Mouse (Mus musculus) embryonic facial prominence, embryonic 11.5 days (tissue): ENCODE results near the gene Prpf8. TPM values are rescaled to one million over a fixed set of nuclear protein-coding genes. Genes with fewer than 3 reads are reported as not detected.

Experiments
- ATAC-seq: fragments of 200-750 bp; cut with Nextera tagmentation; replicated peaks from 2 replicates; pipeline ENCODE4 v1.8.0; 2017; ENCODE audit warnings: low read depth; ENCODE audit not compliant: insufficient number of reproducible peaks, low FRiP score, low TSS enrichment
- DNase-seq: peaks from one replicate; pipeline ENCODE4 v3.0.0-alpha.2; 2015; ENCODE audit warnings: low spot score
- H3K27ac ChIP-seq: fragments of 300-500 bp; sonication (generic); replicated peaks from 2 replicates; pipeline ENCODE4 v1.5.1; 2014; ENCODE audit warnings: mild to moderate bottlenecking, low read depth, low read length, control low read depth
- H3K27me3 ChIP-seq: fragments of 300-500 bp; sonication (generic); 2 replicates; pipeline ENCODE4 v1.6.1; 2014; ENCODE audit warnings: mild to moderate bottlenecking, low read length, moderate library complexity, mixed read lengths; ENCODE audit not compliant: control insufficient read depth, insufficient read depth
- H3K36me3 ChIP-seq: fragments of 300-500 bp; sonication (generic); replicated peaks from 2 replicates; pipeline ENCODE4 v1.6.1; 2014; ENCODE audit warnings: low read depth, mild to moderate bottlenecking, low read length, moderate library complexity, mixed read lengths; ENCODE audit not compliant: control insufficient read depth, insufficient read depth
- H3K4me1 ChIP-seq: fragments of 300-500 bp; sonication (generic); 2 replicates; pipeline ENCODE4 v1.6.1; 2014; ENCODE audit warnings: low read length, mixed read lengths; ENCODE audit not compliant: control insufficient read depth, insufficient read depth
- H3K4me2 ChIP-seq: fragments of 300-500 bp; sonication (generic); 2 replicates; pipeline ENCODE4 v1.6.1; 2014; ENCODE audit warnings: low read depth, mild to moderate bottlenecking, control low read depth, low read length, moderate library complexity
- H3K4me3 ChIP-seq: fragments of 300-500 bp; sonication (generic); 2 replicates; pipeline ENCODE4 v1.5.1; 2014; ENCODE audit warnings: low read depth, low read length, control low read depth
- H3K9ac ChIP-seq: fragments of 300-500 bp; sonication (generic); replicated peaks from 2 replicates; pipeline ENCODE4 v1.6.1; 2014; ENCODE audit warnings: mild to moderate bottlenecking, control low read depth, low read length
- H3K9me3 ChIP-seq: fragments of 300-500 bp; sonication (generic); replicated peaks from 2 replicates; pipeline ENCODE4 v1.6.1; 2016; ENCODE audit warnings: mild to moderate bottlenecking, low read length, inconsistent platforms, mixed read lengths; ENCODE audit not compliant: control insufficient read depth
- WGBS: fragments of 180-500 bp; shearing (Covaris S2); extraction: QIAGEN DNeasy Blood & Tissue Kit; methylation state at CpG from one replicate; pipeline ENCODE4 v1.1.7; 2014; 5-methylcytosine and 5-hydroxymethylcytosine counted together
- polyA plus RNA-seq: library from polyadenylated mRNA; unstranded; fragments of >200 nt; fragmentation: Nextera tagmentation; extraction: Ambion mirVana; gene quantifications from 2 replicates; pipeline ENCODE4 v1.2.1, GENCODE M21; 2014

The Prpf8 gene
- polyA plus RNA-seq, 1 experiment from 2014 or later = 103 TPM

DNA sequence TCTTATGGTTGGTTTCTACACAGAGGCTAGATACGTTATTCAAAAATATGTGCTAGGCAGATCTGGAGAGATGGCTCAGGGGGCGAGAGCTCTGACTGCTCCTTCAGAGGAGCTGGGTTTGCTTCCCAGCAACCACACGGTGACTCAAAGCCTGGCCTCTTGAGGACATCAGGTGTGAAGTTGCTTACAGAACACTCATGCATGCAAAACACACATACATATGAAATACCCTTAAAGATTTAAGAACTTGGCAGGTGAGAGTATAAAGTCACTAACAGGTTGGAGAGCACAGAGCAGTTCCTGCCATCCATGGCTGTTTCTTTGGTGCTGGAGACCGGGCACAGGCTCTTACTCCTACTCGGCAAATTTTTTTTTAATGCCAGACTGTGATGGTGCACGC, 40.3 kb downstream of the Prpf8 start:
- Histone ChIP-seq H3K36me3 (no peaks in the 10 kb centered on the region), H3K4me3 (no peak overlapping the region), H3K27ac (no peak overlapping the region), H3K9ac (no peak overlapping the region), H3K4me2 (no peak overlapping the region), H3K27me3 (no peaks in the 10 kb centered on the region), H3K9me3 (no peaks in the 10 kb centered on the region), H3K4me1 (no peaks in the 10 kb centered on the region)
- no peak for ATAC-seq
- WGBS = 85% methylated on average over 6 of the region's 6 CpGs
- DNase-seq = no peak

DNA sequence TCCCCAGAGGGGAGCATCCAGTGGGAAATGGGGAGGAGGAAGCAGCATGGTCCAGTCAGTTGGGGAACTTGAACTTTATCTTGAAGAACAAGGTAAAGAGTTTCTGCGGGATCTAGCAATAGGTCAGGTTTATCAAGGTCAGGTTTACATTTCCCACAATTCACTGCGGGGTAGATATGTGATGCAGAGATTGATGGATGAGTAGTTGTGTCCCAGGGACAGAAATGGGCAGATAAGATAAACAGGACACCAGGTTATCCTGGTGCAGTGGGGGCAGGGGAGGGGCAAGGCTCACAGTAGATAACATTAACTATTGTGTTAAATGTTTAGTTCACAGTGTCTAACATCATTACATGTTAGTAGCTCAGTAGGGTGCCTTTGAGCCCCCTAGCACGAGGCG, 43.2 kb downstream of the Prpf8 start:
- Histone ChIP-seq H3K36me3 (no peaks in the 10 kb centered on the region), H3K4me2 (no peak overlapping the region), H3K9me3 (no peaks in the 10 kb centered on the region), H3K4me1 (no peaks in the 10 kb centered on the region; the same call in 1 of the 2 replicates), H3K9ac (no peak overlapping the region), H3K27me3 (no peaks in the 10 kb centered on the region), H3K27ac (no peak overlapping the region), H3K4me3 (no peak overlapping the region)
- WGBS = 52% methylated on average over 4 of the region's 4 CpGs
- ATAC-seq (no peak), DNase-seq (no peak)

DNA sequence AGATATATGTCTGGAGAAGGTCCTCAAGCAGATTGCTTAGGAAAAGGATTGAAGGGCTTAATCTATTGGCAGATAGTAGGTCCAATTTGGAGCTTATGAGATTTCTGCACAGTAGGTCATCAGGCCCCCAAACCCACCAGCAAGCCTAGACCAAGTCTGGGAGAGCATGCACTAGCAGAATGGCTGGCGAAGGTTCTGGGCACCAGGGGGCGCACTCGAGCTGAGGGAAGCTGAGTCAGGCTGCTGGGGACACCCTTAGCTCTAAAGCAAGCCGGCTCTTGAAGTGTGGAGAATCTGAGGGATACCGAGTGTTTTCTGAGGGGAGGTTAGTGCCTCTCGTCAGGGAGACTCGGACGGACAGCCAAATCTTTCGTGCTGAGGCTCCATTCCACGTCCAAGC, 43.7 kb downstream of the Prpf8 start:
- DNase-seq = peak; percentile 97
- Histone ChIP-seq H3K9ac (peak overlapping the region; percentile 83), H3K4me2 (peak overlapping the region; percentile 97), H3K36me3 (no peaks in the 10 kb centered on the region), H3K4me1 (no peaks in the 10 kb centered on the region; the same call in 1 of the 2 replicates), H3K4me3 (peak overlapping the region; percentile 68), H3K27ac (no peak overlapping the region), H3K27me3 (no peaks in the 10 kb centered on the region), H3K9me3 (no peaks in the 10 kb centered on the region)
- WGBS = under 1% methylated on average over 10 of the region's 10 CpGs
- ATAC-seq = no peak

DNA sequence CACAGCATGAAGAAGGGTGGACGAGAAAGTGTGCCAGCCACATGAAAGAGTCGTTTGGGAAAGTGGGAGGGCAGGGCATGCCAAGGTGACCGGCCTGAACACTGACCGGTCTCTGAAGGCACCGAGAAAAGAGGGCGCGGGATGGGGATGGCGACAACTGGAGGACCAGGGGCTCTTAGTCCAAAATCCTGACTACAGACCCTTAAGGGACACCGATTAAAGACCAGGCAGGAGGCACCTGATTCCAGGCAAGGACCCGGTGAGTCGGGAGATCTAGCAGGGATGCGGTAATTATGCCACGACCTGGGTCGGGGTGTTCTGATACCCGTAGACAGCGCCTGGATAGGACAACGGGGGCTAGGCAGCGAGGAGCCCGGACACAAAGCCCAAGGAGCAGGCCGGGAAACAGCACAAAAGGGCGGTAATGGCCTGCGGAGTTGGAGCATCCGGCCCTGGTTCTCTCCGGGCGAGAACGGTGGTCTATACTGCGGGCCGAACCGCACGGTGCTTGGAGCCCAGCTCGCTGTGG, 44.3 kb downstream of the Prpf8 start:
- H3K27me3 ChIP-seq = no peaks in the 10 kb centered on the region
- no peaks in the 10 kb centered on the region for H3K9me3 ChIP-seq
- H3K9ac ChIP-seq = peak overlapping the region; percentile 83
- WGBS = under 1% methylated on average over 31 of the region's 31 CpGs
- H3K4me1 ChIP-seq = no peaks in the 10 kb centered on the region; the same call in 1 of the 2 replicates
- no peak overlapping the region for H3K27ac ChIP-seq
- H3K4me3 ChIP-seq = peak overlapping the region; percentile 68
- H3K36me3 ChIP-seq = no peaks in the 10 kb centered on the region
- peak; percentile 21 for ATAC-seq
- peak overlapping the region; percentile 97 for H3K4me2 ChIP-seq
- no peak for DNase-seq

DNA sequence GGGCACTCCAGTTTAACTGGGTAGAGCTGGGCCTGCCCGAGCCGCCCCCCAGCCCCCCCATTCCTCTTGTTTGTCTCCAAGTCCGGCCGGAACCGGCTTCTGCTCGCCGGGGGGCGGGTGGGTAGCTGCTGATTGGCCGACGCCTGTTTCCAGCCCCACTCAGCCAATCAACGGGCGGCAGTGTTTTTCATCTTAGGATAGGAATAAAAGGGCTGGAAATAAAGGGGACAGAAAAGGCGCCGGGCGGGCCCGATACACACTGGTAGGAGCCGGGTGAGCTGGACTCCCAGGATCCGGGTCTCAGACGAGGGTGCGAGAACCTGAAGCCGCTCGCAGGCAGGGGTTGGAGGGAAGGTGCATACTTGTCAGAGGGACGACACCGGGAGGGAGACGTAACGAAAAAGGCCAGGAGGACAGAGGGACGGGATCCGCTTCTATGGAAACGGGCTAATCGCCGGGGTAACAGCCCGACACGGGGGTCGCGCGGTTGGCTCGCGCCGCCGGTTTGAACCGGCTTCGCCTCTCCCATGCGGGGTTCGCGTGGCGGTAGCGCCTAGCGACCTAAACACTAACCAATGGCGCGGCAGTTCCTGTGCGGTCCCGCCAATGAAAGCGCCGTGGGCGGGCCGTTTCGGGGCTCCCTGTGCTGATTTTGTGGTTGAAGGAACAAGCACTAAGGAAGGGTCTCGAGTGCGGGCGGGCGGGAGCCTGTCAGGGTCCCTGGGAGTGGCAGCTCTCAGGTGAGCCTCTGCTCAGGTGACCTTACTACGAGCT, 45.0 kb downstream of the Prpf8 start, which contains the start of gene Slc43a2:
Gene Slc43a2 (plus strand): TSS at position 226 of the 774 bp plus-strand sequence.
- no peaks in the 10 kb centered on the region for H3K36me3 ChIP-seq
- H3K4me2 ChIP-seq = peak within 1 kb of the TSS; percentile 97
- WGBS = under 1% methylated on average over 62 of the region's 62 CpGs
- no peaks in the 10 kb centered on the region for H3K9me3 ChIP-seq
- H3K27ac ChIP-seq = peak within 1 kb of the TSS; percentile 37; the same call in 1 of the 2 replicates
- H3K4me3 ChIP-seq = peak within 1 kb of the TSS; percentile 68
- peak within 1 kb of the TSS; percentile 83 for H3K9ac ChIP-seq
- H3K27me3 ChIP-seq = no peaks in the 10 kb centered on the region
- DNase-seq = peak; percentile 97
- peak; percentile 94 for ATAC-seq
- H3K4me1 ChIP-seq = no peaks in the 10 kb centered on the region; the same call in 1 of the 2 replicates

DNA sequence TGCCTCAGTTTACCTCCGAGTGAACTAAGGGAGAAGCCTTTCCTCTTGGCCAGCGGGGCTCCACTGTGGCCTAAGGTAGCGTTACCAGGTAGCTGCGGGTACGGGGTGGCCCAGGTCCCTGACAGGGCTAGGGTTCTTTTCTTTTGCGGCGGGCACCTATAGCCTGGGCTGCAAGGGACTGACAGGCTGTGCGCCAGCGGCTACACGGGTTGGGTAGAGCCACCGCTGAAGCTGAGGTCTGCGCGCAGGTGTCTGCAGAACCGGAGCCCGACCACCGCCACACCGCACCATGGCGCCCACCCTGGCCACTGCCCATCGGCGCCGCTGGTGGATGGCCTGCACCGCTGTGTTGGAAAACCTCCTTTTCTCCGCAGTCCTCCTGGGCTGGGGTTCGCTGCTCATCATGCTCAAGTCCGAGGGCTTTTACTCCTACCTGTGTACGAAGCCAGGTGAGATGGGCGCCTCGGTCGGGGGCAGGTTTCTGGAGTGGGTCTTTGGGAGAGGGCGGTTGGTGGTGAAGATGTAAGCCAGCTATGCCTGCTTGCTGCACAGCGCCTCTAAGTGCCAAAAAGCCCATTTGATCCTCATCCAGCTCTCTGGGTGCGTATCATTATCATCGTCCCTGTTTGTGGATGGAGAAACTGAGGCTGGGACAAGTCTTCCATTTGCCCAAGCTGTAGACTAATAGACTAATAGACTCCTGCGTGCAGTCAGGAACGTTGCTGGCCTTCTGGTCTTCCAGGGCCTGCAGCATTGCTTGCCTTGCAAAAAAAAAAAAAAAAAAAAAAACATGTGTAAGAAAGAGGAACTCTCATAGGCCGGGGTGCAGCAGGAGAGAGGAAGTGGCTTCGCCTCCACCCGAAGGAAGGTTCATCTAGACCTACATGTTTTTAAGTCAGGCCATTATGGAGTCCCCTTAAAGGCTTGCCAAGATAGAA, 46.0 kb downstream of the Prpf8 start:
- peak overlapping the region; percentile 46 for H3K9ac ChIP-seq
- H3K27me3 ChIP-seq = no peaks in the 10 kb centered on the region
- no peaks in the 10 kb centered on the region for H3K36me3 ChIP-seq
- no peak overlapping the region for H3K27ac ChIP-seq
- ATAC-seq (0 out of 2 replicates have a peak, but pooled peaks have one; percentile 15), DNase-seq (no peak)
- no peaks in the 10 kb centered on the region; the same call in 1 of the 2 replicates for H3K4me1 ChIP-seq
- H3K9me3 ChIP-seq = no peaks in the 10 kb centered on the region
- peak overlapping the region; percentile 97 for H3K4me2 ChIP-seq
- H3K4me3 ChIP-seq = peak overlapping the region; percentile 68
- WGBS = 16% methylated on average over 36 of the region's 38 CpGs

DNA sequence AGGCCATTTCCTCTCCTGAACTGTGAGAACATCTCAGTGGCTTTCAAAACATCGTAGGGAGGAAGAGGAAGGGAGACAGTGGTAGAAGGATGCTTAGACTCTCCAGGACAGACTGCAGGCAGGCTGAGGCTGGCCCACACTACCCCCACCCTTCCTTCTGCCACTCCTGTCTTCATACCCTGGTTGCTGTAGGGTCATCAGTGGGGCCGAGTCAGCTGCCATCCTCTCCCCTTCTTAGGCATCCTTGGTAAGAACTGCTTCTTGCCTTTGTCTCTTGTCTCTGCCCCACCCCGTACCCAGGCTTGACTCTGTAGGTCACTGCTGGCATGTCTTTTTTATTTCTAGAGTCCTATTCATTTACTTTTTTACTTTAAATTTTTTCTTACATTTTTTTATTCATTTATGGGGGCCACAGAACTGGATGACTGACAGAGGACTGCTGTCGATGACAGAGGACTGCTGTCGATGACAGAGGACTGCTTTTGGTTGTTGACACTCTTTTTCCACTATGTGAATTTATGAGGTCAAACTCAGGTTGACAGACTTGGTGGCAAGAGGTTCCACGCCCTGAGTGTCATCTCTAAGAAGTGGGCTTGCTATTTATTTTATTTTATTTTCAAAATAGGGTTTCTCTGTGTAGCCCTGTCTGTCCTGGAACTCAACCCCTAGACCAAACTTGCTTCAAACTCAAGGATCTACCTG, 46.8 kb downstream of the Prpf8 start:
- Histone ChIP-seq H3K4me2 (no peak overlapping the region), H3K27me3 (no peaks in the 10 kb centered on the region), H3K36me3 (no peaks in the 10 kb centered on the region), H3K27ac (no peak overlapping the region), H3K4me3 (no peak overlapping the region), H3K4me1 (peaks cover 3% of the 10 kb centered on the region; the same call in 1 of the 2 replicates), H3K9ac (no peak overlapping the region), H3K9me3 (no peaks in the 10 kb centered on the region)
- 77% methylated on average over 6 of the region's 6 CpGs for WGBS
- DNase-seq (no peak), ATAC-seq (no peak)
